Mouse (Mus musculus) E14TG2a.4 (cell line): ENCODE data around the gene Myo1d.
A peak's percentile ranks its signal among the peaks of the same experiment; 100 is the strongest.

Source experiments
- CTCF ChIP-seq: conservative IDR thresholded peaks from 2 replicates; pipeline ENCODE4 v1.5.1; 2014; ENCODE audit warnings: low read length
- POU5F1 ChIP-seq: IDR thresholded peaks from 2 replicates; pipeline ENCODE4 v1.6.1; 2014; ENCODE audit warnings: low read length, borderline replicate concordance

GRCm38 (mm10) chr11:80614418-80614817, 165.4 kb downstream of the Myo1d start:
- peak; percentile 47 for TF ChIP-seq CTCF
- TF ChIP-seq POU5F1, result no peak
